Comparison of ENCODE assay signal across 8 mouse cellular contexts in the genomic region with DNA sequence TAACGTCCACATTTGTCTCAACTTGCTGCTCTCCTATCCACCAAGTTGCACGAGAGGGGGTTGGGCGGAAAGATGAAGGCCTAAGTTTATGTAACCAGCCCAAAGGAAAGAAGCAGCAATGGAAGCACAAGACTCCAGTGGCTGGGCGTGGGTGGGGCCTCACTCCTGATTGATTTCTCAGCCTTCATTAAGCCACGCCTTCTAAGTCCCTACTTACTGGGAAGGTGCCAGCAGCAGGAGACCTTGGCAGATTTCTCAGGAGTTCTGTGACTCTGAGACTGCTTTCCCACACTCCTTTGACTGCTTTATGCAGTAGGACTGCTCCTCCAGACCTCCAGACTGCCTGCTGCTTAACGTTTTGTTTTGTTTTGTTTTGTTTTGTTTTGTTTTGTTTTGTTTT.
DNase-seq lines count a peak whose midpoint lies in the region; ATAC-seq lines count a peak whose summit lies in the region.

No protein-coding gene starts in this region.

- no peak overlapping the region for H3K27ac ChIP-seq in forebrain, embryonic 11.5 days (ENCODE audit: low read depth, low read length)
- H3K27ac ChIP-seq in forebrain, embryonic 15.5 days (replicated peaks), result no peak overlapping the region
- H3K27ac ChIP-seq in lung, embryonic 16.5 days (ENCODE audit: low read length), result no peak overlapping the region
- no peak overlapping the region for H3K27ac ChIP-seq in stomach, embryonic 14.5 days (ENCODE audit: low read length)

- no peaks in the 10 kb centered on the region for H3K36me3 ChIP-seq in forebrain, embryonic 11.5 days (ENCODE audit: control insufficient read depth, insufficient read depth, low read length)
- H3K36me3 ChIP-seq in forebrain, embryonic 15.5 days, result no peaks in the 10 kb centered on the region
- no peaks in the 10 kb centered on the region for H3K36me3 ChIP-seq in lung, embryonic 16.5 days (ENCODE audit: control insufficient read depth, insufficient read depth, low read length)
- no peaks in the 10 kb centered on the region for H3K36me3 ChIP-seq in stomach, embryonic 14.5 days (ENCODE audit: control insufficient read depth, insufficient read depth, low read length)

- H3K4me1 ChIP-seq in forebrain, embryonic 11.5 days (replicated peaks; ENCODE audit: control insufficient read depth, insufficient read depth, low read length), result no peaks in the 10 kb centered on the region
- 0 out of 2 replicates have a peak, but pooled peaks cover 3% of the 10 kb centered on the region for H3K4me1 ChIP-seq in forebrain, embryonic 15.5 days
- H3K4me1 ChIP-seq in lung, embryonic 16.5 days (replicated peaks; ENCODE audit: control insufficient read depth, insufficient read depth, low read length), result no peaks in the 10 kb centered on the region; the same call in 1 of the 2 replicates
- no peaks in the 10 kb centered on the region for H3K4me1 ChIP-seq in stomach, embryonic 14.5 days (ENCODE audit: control insufficient read depth, insufficient read depth, low read length)

- no peaks in the 10 kb centered on the region for H3K9me3 ChIP-seq in forebrain, embryonic 11.5 days (ENCODE audit: control insufficient read depth, low read length)
- H3K9me3 ChIP-seq in forebrain, embryonic 15.5 days, result no peaks in the 10 kb centered on the region
- H3K9me3 ChIP-seq in lung, embryonic 16.5 days (ENCODE audit: control insufficient read depth, low read length), result no peaks in the 10 kb centered on the region
- no peaks in the 10 kb centered on the region for H3K9me3 ChIP-seq in stomach, embryonic 14.5 days (ENCODE audit: control insufficient read depth, low read depth, low read length)

- no peak overlapping the region for H3K4me3 ChIP-seq in forebrain, embryonic 11.5 days (ENCODE audit: low read depth, low read length)
- H3K4me3 ChIP-seq in forebrain, embryonic 15.5 days, result no peak overlapping the region
- H3K4me3 ChIP-seq in lung, embryonic 16.5 days (ENCODE audit: low read length), result no peak overlapping the region
- H3K4me3 ChIP-seq in stomach, embryonic 14.5 days (ENCODE audit: low read depth, low read length), result no peak overlapping the region

- H3K9ac ChIP-seq in forebrain, embryonic 11.5 days (ENCODE audit: low read length), result no peak overlapping the region
- H3K9ac ChIP-seq in forebrain, embryonic 15.5 days (replicated peaks), result no peak overlapping the region
- H3K9ac ChIP-seq in lung, embryonic 16.5 days (ENCODE audit: low read length), result no peak overlapping the region
- H3K9ac ChIP-seq in stomach, embryonic 14.5 days (replicated peaks; ENCODE audit: low read depth, low read length), result no peak overlapping the region

- H3K27me3 ChIP-seq in forebrain, embryonic 11.5 days (ENCODE audit: control insufficient read depth, insufficient read depth, low read length), result no peaks in the 10 kb centered on the region
- no peaks in the 10 kb centered on the region for H3K27me3 ChIP-seq in forebrain, embryonic 15.5 days
- H3K27me3 ChIP-seq in lung, embryonic 16.5 days (ENCODE audit: control insufficient read depth, insufficient read depth, low read depth, low read length), result no peaks in the 10 kb centered on the region
- no peaks in the 10 kb centered on the region for H3K27me3 ChIP-seq in stomach, embryonic 14.5 days (ENCODE audit: control insufficient read depth, insufficient read depth, low read length)

- 0 out of 2 replicates have a peak, but pooled peaks have one; percentile 15 for ATAC-seq in forebrain, embryonic 11.5 days (replicated peaks; ENCODE audit: low FRiP score)
- ATAC-seq in forebrain, embryonic 15.5 days (replicated peaks), result no peak
- ATAC-seq in lung, embryonic 16.5 days (ENCODE audit: low read depth), result peak; percentile 57; the same call in 1 of the 2 replicates
- ATAC-seq in stomach, embryonic 14.5 days (ENCODE audit: insufficient number of reproducible peaks, insufficient read depth, low FRiP score, low read depth), result peak; percentile 56; the same call in 1 of the 2 replicates

- WGBS in forebrain, embryonic 11.5 days, result 40% methylated on average over 6 of the region's 6 CpGs
- 40% methylated on average over 6 of the region's 6 CpGs for WGBS in forebrain, embryonic 15.5 days
- WGBS in lung, embryonic 16.5 days, result 27% methylated on average over 6 of the region's 6 CpGs
- WGBS in stomach, embryonic 14.5 days, result 33% methylated on average over 6 of the region's 6 CpGs

- H3K4me2 ChIP-seq in forebrain, embryonic 11.5 days (ENCODE audit: low read depth, low read length, severe bottlenecking), result no peak overlapping the region
- no peak overlapping the region for H3K4me2 ChIP-seq in forebrain, embryonic 15.5 days (replicated peaks)
- no peak overlapping the region for H3K4me2 ChIP-seq in lung, embryonic 16.5 days (ENCODE audit: low read depth, low read length)
- no peak overlapping the region for H3K4me2 ChIP-seq in stomach, embryonic 14.5 days (replicated peaks; ENCODE audit: low read depth, low read length)

- no peak for DNase-seq in forebrain, embryonic 11.5 days (ENCODE audit: low spot score)
- no peak for DNase-seq in lung, adult 18-20 months
- DNase-seq in kidney, postnatal 10 days, result peak; percentile 33
- DNase-seq in cerebellum, postnatal 25 days, result no peak
- no peak for DNase-seq in cerebellum, adult 11 months
